Mouse (Mus musculus) heart, postnatal 0 days (tissue): ENCODE data around the gene Cdk5r2. TPM values are rescaled to one million over a fixed set of nuclear protein-coding genes. Genes with fewer than 3 reads are reported as not detected.

ENCODE experiments used
- ATAC-seq: fragments of 200-750 bp; cut with Nextera tagmentation; 2 replicates; pipeline ENCODE4 v1.8.0; 2017; ENCODE audit warnings: low read depth, moderate number of reproducible peaks, moderate library complexity; ENCODE audit not compliant: insufficient read depth
- DNase-seq: peaks from one replicate; pipeline ENCODE4 v3.0.0-alpha.2; 2016; ENCODE audit warnings: low spot score
- H3K27ac ChIP-seq: fragments of 300-500 bp; sonication (generic); 2 replicates; pipeline ENCODE4 v1.5.1; 2014; ENCODE audit warnings: low read depth, mild to moderate bottlenecking
- H3K27me3 ChIP-seq: fragments of 300-500 bp; sonication (generic); 2 replicates; pipeline ENCODE4 v1.6.1; 2014; ENCODE audit warnings: low read length, mixed read lengths; ENCODE audit not compliant: control insufficient read depth, insufficient read depth
- H3K36me3 ChIP-seq: fragments of 300-500 bp; sonication (generic); replicated peaks from 2 replicates; pipeline ENCODE4 v1.6.1; 2014; ENCODE audit warnings: low read length, mixed read lengths; ENCODE audit not compliant: control insufficient read depth, insufficient read depth
- H3K4me1 ChIP-seq: fragments of 300-500 bp; sonication (generic); 2 replicates; pipeline ENCODE4 v1.6.1; 2014; ENCODE audit warnings: antibody characterized with exemption; ENCODE audit not compliant: control insufficient read depth, insufficient read depth
- H3K4me2 ChIP-seq: fragments of 300-500 bp; sonication (generic); 2 replicates; pipeline ENCODE4 v1.6.1; 2014; ENCODE audit warnings: low read depth, mild to moderate bottlenecking, low read length, moderate library complexity
- H3K4me3 ChIP-seq: fragments of 300-500 bp; sonication (generic); 2 replicates; pipeline ENCODE4 v1.5.1; 2014; ENCODE audit warnings: low read depth, low read length
- H3K9ac ChIP-seq: fragments of 300-500 bp; sonication (generic); replicated peaks from 2 replicates; pipeline ENCODE4 v1.6.1; 2014; ENCODE audit warnings: low read depth, low read length, mixed read lengths
- H3K9me3 ChIP-seq: fragments of 300-500 bp; sonication (generic); replicated peaks from 2 replicates; pipeline ENCODE4 v1.6.1; 2016; ENCODE audit warnings: low read length; ENCODE audit not compliant: control insufficient read depth
- CTCF ChIP-seq: IDR thresholded peaks from 2 replicates; pipeline ENCODE4 v1.5.1; 2016; ENCODE audit warnings: antibody characterized with exemption, control low read depth, low read depth
- EP300 ChIP-seq: IDR thresholded peaks from 2 replicates; pipeline ENCODE4 v1.6.1; 2016; ENCODE audit warnings: antibody characterized with exemption, low read depth
- WGBS: fragments of 180-500 bp; shearing (Covaris S2); extraction: QIAGEN DNeasy Blood & Tissue Kit; methylation state at CpG from one replicate; pipeline ENCODE4 v1.1.7; 2014; 5-methylcytosine and 5-hydroxymethylcytosine counted together
- microRNA counts: library from miRNA; unstranded; fragments of <30 nt; microRNA quantifications from one replicate; lab custom pipeline; 2015
- microRNA-seq: library from miRNA; unstranded; fragments of <30 nt; microRNA quantifications from one replicate; pipeline ENCODE4, GENCODE M21; 2016
- polyA plus RNA-seq: library from polyadenylated mRNA; unstranded; fragments of >200 nt; fragmentation: Nextera tagmentation; extraction: Ambion mirVana; gene quantifications from 2 replicates; pipeline ENCODE4 v1.2.1, GENCODE M21; 2015
- total RNA-seq: library from RNA; depleted of rRNA; stranded (reverse); fragments of >200 nt; gene quantifications from 2 replicates; pipeline ENCODE4 v1.2.3, GENCODE M21; 2014; ENCODE audit warnings: low replicate concordance; rRNA removed

Cdk5r2 gene
- total and polyA plus RNA-seq, 2 experiments from 2014 or later: not detected

GRCm38 (mm10) chr1:74902191-74902590, 47.5 kb downstream of the Cdk5r2 start:
- H3K27ac ChIP-seq: no peak overlapping the region
- no peaks in the 10 kb centered on the region for H3K36me3 ChIP-seq
- H3K4me2 ChIP-seq: no peak overlapping the region
- H3K4me3 ChIP-seq: no peak overlapping the region
- TF ChIP-seq EP300 (no peak), CTCF (no peak)
- H3K9me3 ChIP-seq: no peaks in the 10 kb centered on the region
- no peaks in the 10 kb centered on the region for H3K4me1 ChIP-seq
- H3K27me3 ChIP-seq: peaks cover 81% of the 10 kb centered on the region
- DNase-seq (no peak), ATAC-seq (no peak)
- no peak overlapping the region for H3K9ac ChIP-seq
- 22% methylated on average over 6 of the region's 6 CpGs for WGBS

MicroRNAs within 50 kb of the gene (microRNA counts, 519-probe panel; counts per million panel counts)
- microRNA mmu-miR-375 (lab: Ali Mortazavi, UCI): not detected

Small RNA genes lying within 50 kb of the gene (microRNA-seq; reads per million reads assigned to microRNA genes)
- 3.0 reads per million, percentile 15 among the genes with 10 or more reads in this experiment for gene Mir375

Other genes starting within 250 kb of the Cdk5r2 start
- gene Ttll4, start 193.2 kb upstream of the Cdk5r2 start, total RNA-seq: 13.4 and 22.9 TPM in 2 replicates
- gene Ttll4, start 193.2 kb upstream of the Cdk5r2 start, polyA plus RNA-seq: 3.5 and 4.7 TPM in 2 replicates
- 6.7 and 13.5 TPM in 2 replicates for gene Cyp27a1, start 141.4 kb upstream of the Cdk5r2 start, total RNA-seq
- gene Cyp27a1, start 141.4 kb upstream of the Cdk5r2 start, polyA plus RNA-seq: 10.5 and 11.9 TPM in 2 replicates
- gene Prkag3, start 105.7 kb upstream of the Cdk5r2 start, total RNA-seq: 2.4 and 9.6 TPM in 2 replicates
- 2.0 and 2.5 TPM in 2 replicates for gene Prkag3, start 105.7 kb upstream of the Cdk5r2 start, polyA plus RNA-seq
- gene Wnt6, start 83.0 kb upstream of the Cdk5r2 start, total RNA-seq: 0.23 and 0.88 TPM in 2 replicates
- 0.11 and 0.21 TPM in 2 replicates for gene Wnt6, start 83.0 kb upstream of the Cdk5r2 start, polyA plus RNA-seq
- gene Wnt10a, start 63.4 kb upstream of the Cdk5r2 start, total RNA-seq: not detected in 2 replicates
- gene Wnt10a, start 63.4 kb upstream of the Cdk5r2 start, polyA plus RNA-seq: not detected in 2 replicates
- not detected in 2 replicates for gene Fev, start 30.5 kb downstream of the Cdk5r2 start, total RNA-seq
- gene Fev, start 30.5 kb downstream of the Cdk5r2 start, polyA plus RNA-seq: 0.23 and 0.34 TPM in 2 replicates
- not detected in 2 replicates for gene Cryba2, start 38.2 kb downstream of the Cdk5r2 start, total RNA-seq
- gene Cryba2, start 38.2 kb downstream of the Cdk5r2 start, polyA plus RNA-seq: not detected in 2 replicates
- 0.04 TPM in 1 of 2 replicates, not detected in the other for gene Cfap65, start 80.7 kb downstream of the Cdk5r2 start, total RNA-seq
- gene Cfap65, start 80.7 kb downstream of the Cdk5r2 start, polyA plus RNA-seq: 0.05 TPM in 1 of 2 replicates, not detected in the other
- 0.35 TPM in 1 of 2 replicates, not detected in the other for gene Ihh, start 96.7 kb downstream of the Cdk5r2 start, total RNA-seq
- 0.05 TPM in 2 replicates for gene Ihh, start 96.7 kb downstream of the Cdk5r2 start, polyA plus RNA-seq